Mouse (Mus musculus): Measurements from ENCODE around the gene Smco1. TPM values are rescaled to one million over a fixed set of nuclear protein-coding genes. Genes with fewer than 3 reads are reported as not detected.
"Not testable (repeated sequence)": the region's sequence is repeated elsewhere in the genome, so short reads cannot be mapped to it uniquely, and the experiment has no call there.

The Smco1 gene
- total RNA-seq, 1 experiment: not detected

DNA sequence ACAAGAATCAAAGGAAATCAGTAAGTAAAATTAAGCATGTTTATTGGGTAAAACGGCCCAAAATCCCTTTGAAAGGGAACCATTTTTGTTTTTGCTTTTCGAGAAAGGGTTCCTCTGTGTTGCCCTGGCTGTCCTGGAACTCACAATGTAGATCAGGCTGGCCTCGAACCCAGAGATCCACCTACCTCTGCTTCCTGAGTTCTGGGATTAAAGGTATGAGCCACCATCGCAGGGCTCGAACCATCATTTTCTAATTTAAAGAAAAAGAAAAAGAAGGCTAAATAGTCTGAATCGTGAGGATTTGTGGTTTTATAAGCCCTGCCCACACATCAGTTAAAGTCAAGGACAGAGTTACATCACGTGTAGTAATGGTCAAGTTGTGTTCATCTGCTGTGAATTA, 7.1 kb downstream of the Smco1 start:
- Histone ChIP-seq H3K27ac (ENCODE audit: insufficient read depth, low read depth, low read length, poor library complexity, severe bottlenecking) (peak overlapping the region; percentile 99; the same call in 1 of the 2 replicates), H3K4me3 (ENCODE audit: insufficient read depth in 1 of 2, low read depth in 1 of 2, low read length in 2 of 2, poor library complexity in 1 of 2, severe bottlenecking in 1 of 2) (peak overlapping the region; percentile 92 to 99), H3K9ac (ENCODE audit: insufficient read depth, low read depth, low read length, poor library complexity, severe bottlenecking) (peak overlapping the region; percentile 100; the same call in 1 of the 2 replicates), H3K4me1 (ENCODE audit: control insufficient read depth in 2 of 2, insufficient read depth in 2 of 2, low read length in 2 of 2, poor library complexity in 1 of 2) (peaks cover 0 to 9% of the 10 kb centered on the region in 2 experiments; a peak in 3 of 4 replicates), H3K9me3 (ENCODE audit: control insufficient read depth, insufficient read depth, low read depth, low read length) (no peaks in the 10 kb centered on the region), H3K36me3 (ENCODE audit: control insufficient read depth, insufficient read depth, low read length, poor library complexity, severe bottlenecking) (peaks cover 9% of the 10 kb centered on the region)
- no peak for DNase-seq (ENCODE audit: low read depth, low spot score)
- in situ Hi-C loops (cut with MboI; ENCODE audit: low sequenced_read_pairs in 2 of 2, unreplicated experiment in 2 of 2): no loop called here
- TF ChIP-seq MAFK (IDR thresholded peaks at IDR 0.05; ENCODE audit: insufficient read depth, low read depth, low read length) (no peak), HCFC1 (IDR thresholded peaks at IDR 0.05; ENCODE audit: borderline replicate concordance, insufficient read depth, low read length) (no peak), ZNF384 (IDR thresholded peaks at IDR 0.05; ENCODE audit: low read depth, low read length) (no peak), CHD2 (IDR thresholded peaks at IDR 0.05; ENCODE audit: low read depth, low read length) (no peak), ZC3H11A (IDR thresholded peaks at IDR 0.05; ENCODE audit: borderline replicate concordance, low read depth, low read length) (no peak)

DNA sequence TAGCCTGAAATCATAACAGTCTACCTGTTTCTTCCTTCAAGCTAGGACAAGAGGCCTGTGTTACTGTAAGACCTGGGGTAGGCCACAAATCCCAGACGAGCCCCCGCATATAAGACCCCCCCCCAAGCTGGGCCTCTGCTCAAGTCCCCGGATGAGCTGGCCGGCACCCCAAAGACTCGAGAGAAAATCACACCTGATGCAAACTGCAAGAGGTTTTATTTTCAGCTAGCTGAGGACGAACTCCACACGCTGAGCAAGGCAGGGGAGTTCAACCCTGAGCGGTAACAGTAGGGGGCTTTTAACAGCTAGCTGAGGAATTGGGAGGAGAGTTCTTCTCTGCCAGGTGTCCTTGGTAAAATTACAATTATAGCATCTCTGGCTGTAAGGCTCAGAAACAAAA, 8.9 kb downstream of the Smco1 start:
- Histone ChIP-seq H3K9ac (ENCODE audit: insufficient read depth, low read depth, low read length, poor library complexity, severe bottlenecking) (no peak overlapping the region), H3K4me3 (ENCODE audit: insufficient read depth in 1 of 2, low read depth in 1 of 2, low read length in 2 of 2, poor library complexity in 1 of 2, severe bottlenecking in 1 of 2) (no peak overlapping the region), H3K36me3 (ENCODE audit: control insufficient read depth, insufficient read depth, low read length, poor library complexity, severe bottlenecking) (peaks cover 16% of the 10 kb centered on the region), H3K27ac (ENCODE audit: insufficient read depth, low read depth, low read length, poor library complexity, severe bottlenecking) (no peak overlapping the region), H3K4me1 (ENCODE audit: control insufficient read depth in 2 of 2, insufficient read depth in 2 of 2, low read length in 2 of 2, poor library complexity in 1 of 2) (peaks cover 0 to 7% of the 10 kb centered on the region in 2 experiments; a peak in 3 of 4 replicates), H3K9me3 (ENCODE audit: control insufficient read depth, insufficient read depth, low read depth, low read length) (no peaks in the 10 kb centered on the region)
- in situ Hi-C loops (cut with MboI; ENCODE audit: low sequenced_read_pairs in 2 of 2, unreplicated experiment in 2 of 2): no loop called here
- TF ChIP-seq CHD2 (IDR thresholded peaks at IDR 0.05; ENCODE audit: low read depth, low read length) (no peak), HCFC1 (IDR thresholded peaks at IDR 0.05; ENCODE audit: borderline replicate concordance, insufficient read depth, low read length) (no peak), ZC3H11A (IDR thresholded peaks at IDR 0.05; ENCODE audit: borderline replicate concordance, low read depth, low read length) (no peak), MAFK (IDR thresholded peaks at IDR 0.05; ENCODE audit: insufficient read depth, low read depth, low read length) (no peak), ZNF384 (IDR thresholded peaks at IDR 0.05; ENCODE audit: low read depth, low read length) (no peak)
- DNase-seq (ENCODE audit: low read depth, low spot score): no peak

DNA sequence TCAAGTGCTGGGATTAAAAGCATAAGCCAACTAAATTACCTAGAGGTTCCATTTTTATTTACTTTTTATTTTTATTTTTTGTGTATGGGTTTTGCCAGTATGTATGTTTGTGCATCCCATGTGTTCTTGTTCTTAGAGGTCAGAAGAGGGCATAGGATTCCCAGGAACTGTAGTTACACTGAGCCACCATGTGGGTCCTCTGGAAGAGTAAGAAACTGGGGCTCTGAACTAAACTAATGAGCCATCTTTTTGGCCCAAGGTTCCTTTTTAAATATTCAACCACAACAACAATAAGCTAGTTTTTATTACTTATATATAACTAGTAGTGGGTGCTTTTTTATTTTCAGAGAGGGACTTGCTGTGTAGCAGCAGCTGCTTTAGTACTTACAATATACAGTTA, 11.3 kb downstream of the Smco1 start:
- in situ Hi-C loops (cut with MboI; ENCODE audit: low sequenced_read_pairs in 2 of 2, unreplicated experiment in 2 of 2): no loop called here
- TF ChIP-seq MAFK (IDR thresholded peaks at IDR 0.05; ENCODE audit: insufficient read depth, low read depth, low read length) (no peak), ZC3H11A (IDR thresholded peaks at IDR 0.05; ENCODE audit: borderline replicate concordance, low read depth, low read length) (no peak), CHD2 (IDR thresholded peaks at IDR 0.05; ENCODE audit: low read depth, low read length) (no peak)

DNA sequence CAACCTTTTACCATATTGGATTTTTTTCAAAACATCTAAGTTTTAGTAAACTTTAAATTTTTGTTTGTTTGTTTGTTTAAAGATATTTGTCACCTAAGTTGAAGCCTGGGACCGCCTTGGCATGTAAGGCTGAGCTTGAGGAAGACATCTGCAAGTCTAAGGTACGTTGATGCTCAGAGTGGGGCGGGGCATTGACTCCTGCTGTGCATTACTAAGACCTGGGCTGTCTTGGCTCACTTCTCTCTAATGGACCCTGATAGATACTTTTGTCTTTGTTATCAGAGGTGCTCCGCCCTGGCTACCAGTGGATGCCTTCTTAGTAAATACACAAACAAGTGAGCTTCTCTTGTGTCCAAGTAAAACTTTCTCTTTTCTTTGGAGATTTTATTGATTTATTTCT, 20.6 kb downstream of the Smco1 start:
- no peak for DNase-seq (ENCODE audit: low read depth, low spot score)
- no peak for TF ChIP-seq ZNF384 (IDR thresholded peaks at IDR 0.05; ENCODE audit: low read depth, low read length)
- no peak for TF ChIP-seq CHD2 (IDR thresholded peaks at IDR 0.05; ENCODE audit: low read depth, low read length)
- no peak for TF ChIP-seq HCFC1 (IDR thresholded peaks at IDR 0.05; ENCODE audit: borderline replicate concordance, insufficient read depth, low read length)
- TF ChIP-seq MAFK (IDR thresholded peaks at IDR 0.05; ENCODE audit: insufficient read depth, low read depth, low read length): no peak
- no peak for TF ChIP-seq ZC3H11A (IDR thresholded peaks at IDR 0.05; ENCODE audit: borderline replicate concordance, low read depth, low read length)
- no peaks in the 10 kb centered on the region for H3K9me3 ChIP-seq (ENCODE audit: control insufficient read depth, insufficient read depth, low read depth, low read length)
- in situ Hi-C loops (cut with MboI; ENCODE audit: low sequenced_read_pairs in 2 of 2, unreplicated experiment in 2 of 2): no loop called here
- no peak overlapping the region for H3K9ac ChIP-seq (ENCODE audit: insufficient read depth, low read depth, low read length, poor library complexity, severe bottlenecking)
- H3K4me1 ChIP-seq (ENCODE audit: control insufficient read depth in 2 of 2, insufficient read depth in 2 of 2, low read length in 2 of 2, poor library complexity in 1 of 2): peaks cover 4 to 8% of the 10 kb centered on the region in 2 experiments
- H3K36me3 ChIP-seq (ENCODE audit: control insufficient read depth, insufficient read depth, low read length, poor library complexity, severe bottlenecking): peaks cover 10% of the 10 kb centered on the region
- H3K27ac ChIP-seq (ENCODE audit: insufficient read depth, low read depth, low read length, poor library complexity, severe bottlenecking): peak overlapping the region; percentile 71; the same call in 1 of the 2 replicates
- H3K4me3 ChIP-seq (ENCODE audit: insufficient read depth in 1 of 2, low read depth in 1 of 2, low read length in 2 of 2, poor library complexity in 1 of 2, severe bottlenecking in 1 of 2): no peak overlapping the region

More for the DNA sequence above, 11.3 kb downstream of the Smco1 start:
- H3K9me3 ChIP-seq (ENCODE audit: control insufficient read depth, insufficient read depth, low read depth, low read length): no peaks in the 10 kb centered on the region
- 0 out of 4 replicates have a peak, but pooled peaks cover 0 to 2% of the 10 kb centered on the region in 2 experiments for H3K4me1 ChIP-seq (ENCODE audit: control insufficient read depth in 2 of 2, insufficient read depth in 2 of 2, low read length in 2 of 2, poor library complexity in 1 of 2)
- no peak overlapping the region for H3K9ac ChIP-seq (ENCODE audit: insufficient read depth, low read depth, low read length, poor library complexity, severe bottlenecking)
- DNase-seq (ENCODE audit: low read depth, low spot score): no peak
- H3K4me3 ChIP-seq (ENCODE audit: insufficient read depth in 1 of 2, low read depth in 1 of 2, low read length in 2 of 2, poor library complexity in 1 of 2, severe bottlenecking in 1 of 2): no peak overlapping the region
- H3K36me3 ChIP-seq (ENCODE audit: control insufficient read depth, insufficient read depth, low read length, poor library complexity, severe bottlenecking): peaks cover 17% of the 10 kb centered on the region
- H3K27ac ChIP-seq (ENCODE audit: insufficient read depth, low read depth, low read length, poor library complexity, severe bottlenecking): no peak overlapping the region

DNA sequence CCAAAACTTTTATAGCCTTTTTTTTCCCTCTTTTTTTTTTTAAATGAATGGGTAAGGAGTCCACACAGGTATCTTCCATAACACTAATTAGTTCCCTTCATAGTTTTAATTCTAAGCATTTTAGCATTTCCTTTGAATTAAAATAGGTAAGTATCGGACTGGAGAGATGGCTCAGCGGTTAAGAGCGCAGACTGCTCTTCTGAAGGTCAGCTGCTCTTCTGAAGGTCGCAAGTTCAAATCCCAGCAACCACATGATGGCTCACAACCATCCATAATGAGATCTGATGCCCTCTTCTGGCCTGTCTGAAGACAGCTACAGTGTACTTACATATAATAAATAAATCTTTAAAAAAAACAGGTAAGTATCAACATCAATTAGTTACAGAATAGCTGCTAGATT, 28.3 kb downstream of the Smco1 start:
- H3K36me3 ChIP-seq (ENCODE audit: control insufficient read depth, insufficient read depth, low read length, poor library complexity, severe bottlenecking); H3K4me3 ChIP-seq (ENCODE audit: insufficient read depth in 1 of 2, low read depth in 1 of 2, low read length in 2 of 2, poor library complexity in 1 of 2, severe bottlenecking in 1 of 2); H3K9me3 ChIP-seq (ENCODE audit: control insufficient read depth, insufficient read depth, low read depth, low read length); in situ Hi-C loops (cut with MboI; ENCODE audit: low sequenced_read_pairs in 2 of 2, unreplicated experiment in 2 of 2); H3K9ac ChIP-seq (ENCODE audit: insufficient read depth, low read depth, low read length, poor library complexity, severe bottlenecking); DNase-seq (ENCODE audit: low read depth, low spot score): not testable (repeated sequence)
- Histone ChIP-seq H3K27ac (ENCODE audit: insufficient read depth, low read depth, low read length, poor library complexity, severe bottlenecking) (peak overlapping the region; percentile 62; the same call in 1 of the 2 replicates), H3K4me1 (ENCODE audit: control insufficient read depth in 2 of 2, insufficient read depth in 2 of 2, low read length in 2 of 2, poor library complexity in 1 of 2) (peaks cover 11 to 12% of the 10 kb centered on the region in 2 experiments)

All from ES-E14 (cell line).